Mouse (Mus musculus): Measurements from ENCODE around the gene Anp32a.

- TF ChIP-seq CTCF (IDR thresholded peaks at IDR 0.05; ENCODE audit: control insufficient read depth, insufficient read depth, insufficient read length), result no peak
- no peak for TF ChIP-seq MAX (IDR thresholded peaks at IDR 0.05)
- TF ChIP-seq USF1 (IDR thresholded peaks at IDR 0.05; ENCODE audit: low read depth), result no peak
- TF ChIP-seq MYOG (IDR thresholded peaks at IDR 0.05; ENCODE audit: control insufficient read depth, extremely low read depth, insufficient read length), result no peak
Measured at GRCm38 (mm10) chr9:62364831-62365230, 23.7 kb downstream of the Anp32a start.

Measured in C2C12 (cell line).